Mouse (Mus musculus) liver, adult (tissue): ENCODE measurements around the gene Ccl6.

ENCODE experiments used
- GATA4 ChIP-seq: IDR thresholded peaks from 2 replicates; pipeline ENCODE4 v1.6.1; 2014; ENCODE audit warnings: mild to moderate bottlenecking, low read length; ENCODE audit not compliant: insufficient replicate concordance

Ccl6 gene

GRCm38 (mm10) chr11:83550186-83550632, 42.7 kb downstream of the Ccl6 start:
- no peak for TF ChIP-seq GATA4

- TF ChIP-seq GATA4 = no peak
Measured at GRCm38 (mm10) chr11:83544214-83544613, 48.7 kb downstream of the Ccl6 start.

GRCm38 (mm10) chr11:83541415-83541814, 51.5 kb downstream of the Ccl6 start:
- TF ChIP-seq GATA4 = no peak

GRCm38 (mm10) chr11:83540931-83541330, 52.0 kb downstream of the Ccl6 start:
- no peak for TF ChIP-seq GATA4

- TF ChIP-seq GATA4 = no peak
Measured at GRCm38 (mm10) chr11:83538705-83539314, 54.1 kb downstream of the Ccl6 start.
